Comparison of ENCODE assay signal across 1 mouse cellular context in the genomic region with DNA sequence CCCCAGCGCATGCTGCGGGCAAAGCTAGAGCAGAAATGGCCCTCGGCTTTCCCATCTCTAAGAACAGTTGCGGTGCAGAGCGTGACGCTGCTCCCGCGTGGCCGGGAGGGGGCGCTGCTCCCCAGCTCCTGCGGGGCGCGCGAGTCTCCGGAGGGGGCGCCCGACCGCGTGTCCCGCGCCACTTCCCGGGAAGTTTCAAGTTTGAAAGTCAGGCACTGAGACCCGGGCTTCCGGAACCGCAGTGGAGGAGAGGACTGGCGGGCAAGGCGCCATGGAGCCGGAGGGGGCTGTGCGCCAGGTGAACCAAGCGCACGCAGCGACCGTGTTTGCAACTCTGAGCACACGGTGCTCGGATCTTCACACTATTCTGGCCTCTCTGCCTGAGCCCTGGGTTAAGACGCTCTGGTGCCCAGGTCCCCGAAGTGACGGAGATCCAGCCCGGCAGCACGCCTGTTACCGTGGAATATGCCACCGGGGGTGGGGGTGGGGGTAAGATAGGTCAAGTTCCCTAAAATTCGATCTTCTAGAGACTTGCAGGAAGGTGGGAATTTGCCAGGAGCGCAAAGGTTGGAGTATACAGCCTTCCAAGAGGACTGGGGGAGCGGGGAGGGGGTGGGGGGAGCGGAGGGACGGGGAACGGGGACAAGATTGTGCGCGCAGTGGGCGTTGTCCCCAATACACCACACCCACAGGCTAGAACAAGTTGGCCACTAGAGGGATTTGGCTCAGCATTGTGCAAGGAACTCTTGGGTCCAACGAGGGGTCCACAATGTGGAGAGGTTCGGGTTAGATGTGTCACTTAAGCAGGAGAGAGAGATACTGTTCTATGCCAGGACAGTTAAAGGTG.
A peak's percentile ranks its signal among the peaks of the same experiment; 100 is the strongest.
TF ChIP-seq lines count a peak whose summit lies in the region.

A gene (plus strand): TSS at position 183 of the 847 bp plus-strand sequence.

TF ChIP-seq in MEL, 35 proteins besides CTCF, POLR2A, EP300 and RAD21 (continued from another document):
- TF ChIP-seq GATA1 (IDR thresholded peaks at IDR 0.05; ENCODE audit: low read depth, low read length) (no peak), HCFC1 (IDR thresholded peaks at IDR 0.05; ENCODE audit: low read depth, low read length) (peak; percentile 66), MYC (IDR thresholded peaks at IDR 0.05; ENCODE audit: low read depth, low read length) (peak; percentile 77; the same call in 1 of the 2 replicates), TCF12 (IDR thresholded peaks at IDR 0.05; ENCODE audit: low read depth, low read length) (peak; percentile 43; the same call in 1 of the 2 replicates), SIN3A (IDR thresholded peaks at IDR 0.05; ENCODE audit: low read length) (peak; percentile 64), BHLHE40 (IDR thresholded peaks at IDR 0.05; ENCODE audit: borderline replicate concordance, low read depth, low read length) (no peak), E2F4 (IDR thresholded peaks at IDR 0.05; ENCODE audit: borderline replicate concordance, low read depth, low read length) (no peak), ZC3H11A (IDR thresholded peaks at IDR 0.05; ENCODE audit: low read depth, low read length) (peak; percentile 37; the same call in 1 of the 2 replicates), JUND (IDR thresholded peaks at IDR 0.05; ENCODE audit: low read depth, low read length) (no peak), MYB (IDR thresholded peaks at IDR 0.05; ENCODE audit: low read depth, low read length) (no peak), GABPA (IDR thresholded peaks at IDR 0.05; ENCODE audit: low read depth, low read length) (no peak), ELF1 (IDR thresholded peaks at IDR 0.05; ENCODE audit: low read depth, low read length) (peak; percentile 74)
TF ChIP-seq in MEL: peak in this region for 19.
